Mouse (Mus musculus) urinary bladder, postnatal 10 days (tissue): ENCODE measurements around the gene Adamtsl1.

Experiments
- DNase-seq: peaks from one replicate; pipeline ENCODE4 v3.0.0; 2022; ENCODE audit warnings: low spot score

Adamtsl1 gene

GRCm38 (mm10) chr4:85922741-85923140, 408.8 kb downstream of the Adamtsl1 start:
- no peak for DNase-seq

GRCm38 (mm10) chr4:85932129-85932528, 418.2 kb downstream of the Adamtsl1 start:
- DNase-seq, result no peak

- DNase-seq, result no peak
Observed at GRCm38 (mm10) chr4:85939460-85939859, 425.5 kb downstream of the Adamtsl1 start.

- DNase-seq, result no peak
Observed at GRCm38 (mm10) chr4:85941857-85942256, 427.9 kb downstream of the Adamtsl1 start.

GRCm38 (mm10) chr4:85953590-85953989, 439.6 kb downstream of the Adamtsl1 start:
- DNase-seq, result no peak

GRCm38 (mm10) chr4:85955387-85955786, 441.4 kb downstream of the Adamtsl1 start:
- DNase-seq, result no peak

GRCm38 (mm10) chr4:85957266-85957665, 443.3 kb downstream of the Adamtsl1 start:
- DNase-seq, result no peak

GRCm38 (mm10) chr4:85957879-85958278, 443.9 kb downstream of the Adamtsl1 start:
- no peak for DNase-seq

- no peak for DNase-seq
Observed at GRCm38 (mm10) chr4:85959019-85959418, 445.0 kb downstream of the Adamtsl1 start.

GRCm38 (mm10) chr4:85976188-85976587, 462.2 kb downstream of the Adamtsl1 start:
- no peak for DNase-seq

GRCm38 (mm10) chr4:85979206-85979605, 465.2 kb downstream of the Adamtsl1 start:
- DNase-seq, result no peak

GRCm38 (mm10) chr4:86006596-86006995, 492.6 kb downstream of the Adamtsl1 start:
- DNase-seq, result no peak

- no peak for DNase-seq
Observed at GRCm38 (mm10) chr4:86013640-86014039, 499.7 kb downstream of the Adamtsl1 start.

GRCm38 (mm10) chr4:86018928-86019327, 505.0 kb downstream of the Adamtsl1 start:
- DNase-seq, result no peak

GRCm38 (mm10) chr4:86019586-86019985, 505.6 kb downstream of the Adamtsl1 start:
- DNase-seq, result no peak

GRCm38 (mm10) chr4:86020372-86021090, 506.6 kb downstream of the Adamtsl1 start:
- no peak for DNase-seq

GRCm38 (mm10) chr4:86024573-86025160, 510.7 kb downstream of the Adamtsl1 start:
- no peak for DNase-seq

GRCm38 (mm10) chr4:86029486-86029885, 515.5 kb downstream of the Adamtsl1 start:
- no peak for DNase-seq

- no peak for DNase-seq
Observed at GRCm38 (mm10) chr4:86030208-86030607, 516.2 kb downstream of the Adamtsl1 start.

GRCm38 (mm10) chr4:86031041-86031440, 517.1 kb downstream of the Adamtsl1 start:
- DNase-seq, result no peak

GRCm38 (mm10) chr4:86040921-86041320, 526.9 kb downstream of the Adamtsl1 start:
- DNase-seq, result no peak

GRCm38 (mm10) chr4:86045448-86045847, 531.5 kb downstream of the Adamtsl1 start:
- no peak for DNase-seq

- no peak for DNase-seq
Observed at GRCm38 (mm10) chr4:86045876-86046275, 531.9 kb downstream of the Adamtsl1 start.

GRCm38 (mm10) chr4:86046881-86047280, 532.9 kb downstream of the Adamtsl1 start:
- no peak for DNase-seq
